In the genomic region with DNA sequence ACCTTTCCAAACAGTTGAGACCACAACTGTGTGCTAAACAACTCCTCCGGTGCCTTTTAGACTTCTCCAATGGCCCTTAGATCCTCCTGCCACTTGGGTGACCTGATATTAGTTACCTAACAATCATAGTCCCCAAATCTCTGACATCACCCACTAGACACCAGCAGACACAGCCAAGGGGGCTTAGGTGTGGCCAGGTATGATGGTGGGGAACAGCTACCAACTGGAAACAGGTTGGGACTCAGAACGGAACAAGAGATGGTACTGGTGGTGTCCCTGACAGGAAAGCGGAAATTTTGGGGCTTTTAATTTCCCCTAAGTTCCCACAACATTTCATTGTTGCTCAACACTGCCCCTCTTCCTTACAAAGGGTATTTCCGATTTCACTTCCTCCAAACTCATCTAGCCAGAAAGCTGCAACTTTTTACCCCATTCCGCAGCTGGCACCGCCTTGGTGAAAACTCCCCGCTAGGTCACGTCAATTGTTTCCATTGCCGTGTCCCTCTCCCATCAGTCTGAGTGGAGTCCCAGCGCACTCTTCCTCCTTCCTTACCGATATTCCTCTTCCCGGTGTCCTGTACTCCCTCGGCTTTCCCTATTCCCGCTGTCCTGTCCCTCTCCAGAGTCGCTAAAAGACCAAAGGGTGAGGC, we compare ENCODE assay signal across 8 mouse cellular contexts. TPM values are rescaled to one million over a fixed set of nuclear protein-coding genes. Genes with fewer than 3 reads are reported as not detected.
A peak's percentile ranks its signal among the peaks of the same experiment; 100 is the strongest.
DNase-seq lines count a peak whose midpoint lies in the region; ATAC-seq and TF ChIP-seq lines count a peak whose summit lies in the region.

No protein-coding gene starts in this region.

- no peaks in the 10 kb centered on the region for H3K27me3 ChIP-seq in C2C12 (ENCODE audit: control insufficient read depth, insufficient read depth, insufficient read length)
- no peaks in the 10 kb centered on the region for H3K27me3 ChIP-seq in forebrain, embryonic 10.5 days (ENCODE audit: poor library complexity, severe bottlenecking)
- peaks cover 12% of the 10 kb centered on the region; the same call in 1 of the 2 replicates for H3K27me3 ChIP-seq in limb, embryonic 10.5 days (ENCODE audit: low read depth, poor library complexity, severe bottlenecking)
- no peaks in the 10 kb centered on the region for H3K27me3 ChIP-seq in midbrain, embryonic 15.5 days (replicated peaks)

- WGBS in forebrain, embryonic 10.5 days: 8% methylated on average over 15 of the region's 15 CpGs
- 9% methylated on average over 15 of the region's 15 CpGs for WGBS in limb, embryonic 10.5 days
- WGBS in midbrain, embryonic 15.5 days: 8% methylated on average over 15 of the region's 15 CpGs

- H3K79me3 ChIP-seq in C2C12 (ENCODE audit: low read depth): peaks cover 34% of the 10 kb centered on the region

- H3K9ac ChIP-seq in midbrain, embryonic 15.5 days: peak overlapping the region; percentile 61

- peak overlapping the region; percentile 97 for H3K4me2 ChIP-seq in midbrain, embryonic 15.5 days

- peaks cover 20% of the 10 kb centered on the region for H3K36me3 ChIP-seq in C2C12 (ENCODE audit: control insufficient read depth, insufficient read depth)
- peaks cover 23% of the 10 kb centered on the region for H3K36me3 ChIP-seq in forebrain, embryonic 10.5 days (replicated peaks)
- peaks cover 19% of the 10 kb centered on the region for H3K36me3 ChIP-seq in limb, embryonic 10.5 days
- no peaks in the 10 kb centered on the region for H3K36me3 ChIP-seq in midbrain, embryonic 15.5 days (replicated peaks)

- peak; percentile 82 for DNase-seq in 416B (ENCODE audit: low read depth)
- DNase-seq in forebrain, embryonic 10.5 days (ENCODE audit: extremely low spot score, low spot score): no peak
- no peak for DNase-seq in limb, embryonic 10.5 days (ENCODE audit: low spot score)
- DNase-seq in thymus, postnatal 25 days: peak; percentile 59
- DNase-seq in ovary, postnatal 14 days (ENCODE audit: low spot score): no peak
- no peak for DNase-seq in layer of hippocampus, adult 11-12 months (ENCODE audit: low spot score)

- no peak; the same call in 1 of the 2 replicates for ATAC-seq in midbrain, embryonic 15.5 days (replicated peaks)

- TF ChIP-seq CTCF in C2C12 (IDR thresholded peaks at IDR 0.05; ENCODE audit: control insufficient read depth, insufficient read depth, insufficient read length): no peak

- H3K4me3 ChIP-seq in C2C12 (ENCODE audit: insufficient read depth, poor library complexity, severe bottlenecking): peak overlapping the region; percentile 29
- H3K4me3 ChIP-seq in forebrain, embryonic 10.5 days: peak overlapping the region; percentile 93
- peak overlapping the region; percentile 73 for H3K4me3 ChIP-seq in limb, embryonic 10.5 days
- peak overlapping the region; percentile 84 for H3K4me3 ChIP-seq in midbrain, embryonic 15.5 days

- H3K4me1 ChIP-seq in forebrain, embryonic 10.5 days: peaks cover 49% of the 10 kb centered on the region
- H3K4me1 ChIP-seq in limb, embryonic 10.5 days: peaks cover 41% of the 10 kb centered on the region
- H3K4me1 ChIP-seq in midbrain, embryonic 15.5 days: peaks cover 41% of the 10 kb centered on the region

- H3K9me3 ChIP-seq in forebrain, embryonic 10.5 days: no peaks in the 10 kb centered on the region
- H3K9me3 ChIP-seq in limb, embryonic 10.5 days (replicated peaks): no peaks in the 10 kb centered on the region
- no peaks in the 10 kb centered on the region for H3K9me3 ChIP-seq in midbrain, embryonic 15.5 days

- H3K79me2 ChIP-seq in C2C12 (ENCODE audit: control insufficient read depth, insufficient read depth): peaks cover 48% of the 10 kb centered on the region

- peak overlapping the region; percentile 76 for H3ac ChIP-seq in C2C12 (ENCODE audit: control insufficient read depth, insufficient read length, low read depth)

- peak overlapping the region; percentile 92 for H3K27ac ChIP-seq in forebrain, embryonic 10.5 days
- H3K27ac ChIP-seq in limb, embryonic 10.5 days: peak overlapping the region; percentile 86
- H3K27ac ChIP-seq in midbrain, embryonic 15.5 days: peak overlapping the region; percentile 82

TF ChIP-seq in C2C12, 6 proteins besides CTCF, POLR2A, EP300 and RAD21:
- TF ChIP-seq CEBPB (IDR thresholded peaks at IDR 0.05; ENCODE audit: low read depth) (no peak), MYOD1 (IDR thresholded peaks at IDR 0.05; ENCODE audit: control insufficient read depth, insufficient read length, low read depth) (no peak), MAX (IDR thresholded peaks at IDR 0.05) (no peak), FOSL1 (IDR thresholded peaks at IDR 0.05; ENCODE audit: insufficient read depth, low read length, poor library complexity, severe bottlenecking) (no peak), USF1 (IDR thresholded peaks at IDR 0.05; ENCODE audit: low read depth) (no peak), MYOG (IDR thresholded peaks at IDR 0.05; ENCODE audit: control insufficient read depth, extremely low read depth, insufficient read length) (no peak)
TF ChIP-seq in C2C12: peak in this region for 0.

RNA-seq across cellular contexts. Expression of a gene that starts 0.7 kb away (rescaled TPM):
- 219 TPM for polyA plus RNA-seq in C2C12 (2012; fragmentation: generic; extraction: Trizol)
- polyA plus RNA-seq in forebrain, embryonic 10.5 days (2016; fragmentation: Nextera tagmentation; extraction: Ambion mirVana): 76.8 and 82.1 TPM in 2 replicates
- polyA plus RNA-seq in limb, embryonic 10.5 days (2016; fragmentation: Nextera tagmentation; extraction: Ambion mirVana): 72.5 and 74.9 TPM in 2 replicates
- 107 and 111 TPM in 2 replicates for polyA plus RNA-seq in midbrain, embryonic 15.5 days (2015; fragmentation: Nextera tagmentation; extraction: Ambion mirVana)

RNA-seq across cellular contexts. Expression of a gene that starts 30.4 kb away (rescaled TPM):
- 7.2 TPM for polyA plus RNA-seq in C2C12 (2012; fragmentation: generic; extraction: Trizol)
- 0.23 and 0.24 TPM in 2 replicates for polyA plus RNA-seq in forebrain, embryonic 10.5 days (2016; fragmentation: Nextera tagmentation; extraction: Ambion mirVana)
- 0.15 and 0.38 TPM in 2 replicates for polyA plus RNA-seq in limb, embryonic 10.5 days (2016; fragmentation: Nextera tagmentation; extraction: Ambion mirVana)
- polyA plus RNA-seq in midbrain, embryonic 15.5 days (2015; fragmentation: Nextera tagmentation; extraction: Ambion mirVana): 0.40 and 0.47 TPM in 2 replicates

RNA-seq across cellular contexts. Expression of a gene that starts 34.4 kb away (rescaled TPM):
- 10.3 TPM for polyA plus RNA-seq in C2C12 (2012; fragmentation: generic; extraction: Trizol)
- polyA plus RNA-seq in forebrain, embryonic 10.5 days (2016; fragmentation: Nextera tagmentation; extraction: Ambion mirVana): 11.1 and 11.4 TPM in 2 replicates
- polyA plus RNA-seq in limb, embryonic 10.5 days (2016; fragmentation: Nextera tagmentation; extraction: Ambion mirVana): 11.4 and 13.0 TPM in 2 replicates
- polyA plus RNA-seq in midbrain, embryonic 15.5 days (2015; fragmentation: Nextera tagmentation; extraction: Ambion mirVana): 16.1 and 16.4 TPM in 2 replicates

RNA-seq across cellular contexts. Expression of a gene that starts 40.2 kb away (rescaled TPM):
- polyA plus RNA-seq in C2C12 (2012; fragmentation: generic; extraction: Trizol): 25.3 TPM
- polyA plus RNA-seq in forebrain, embryonic 10.5 days (2016; fragmentation: Nextera tagmentation; extraction: Ambion mirVana): 21.6 and 24.4 TPM in 2 replicates
- polyA plus RNA-seq in limb, embryonic 10.5 days (2016; fragmentation: Nextera tagmentation; extraction: Ambion mirVana): 16.6 and 17.2 TPM in 2 replicates
- 141 and 149 TPM in 2 replicates for polyA plus RNA-seq in midbrain, embryonic 15.5 days (2015; fragmentation: Nextera tagmentation; extraction: Ambion mirVana)

RNA-seq across cellular contexts. Expression of a gene that starts 49.7 kb away (rescaled TPM):
- 0.13 TPM for polyA plus RNA-seq in C2C12 (2012; fragmentation: generic; extraction: Trizol)
- polyA plus RNA-seq in forebrain, embryonic 10.5 days (2016; fragmentation: Nextera tagmentation; extraction: Ambion mirVana): 0.58 TPM in 1 of 2 replicates, not detected in the other
- 0.97 and 2.1 TPM in 2 replicates for polyA plus RNA-seq in limb, embryonic 10.5 days (2016; fragmentation: Nextera tagmentation; extraction: Ambion mirVana)
- not detected in 2 replicates for polyA plus RNA-seq in midbrain, embryonic 15.5 days (2015; fragmentation: Nextera tagmentation; extraction: Ambion mirVana)

Comparison
In these comparisons a context has a peak if more than half of its experiments do, and no peak if none do; other contexts are left out.
1. DNase-seq: peak in 416B (single experiment) and thymus, postnatal 25 days (single experiment); none in forebrain, embryonic 10.5 days (single experiment), limb, embryonic 10.5 days (single experiment), ovary, postnatal 14 days (single experiment) and layer of hippocampus, adult 11-12 months (single experiment).
2. H3K4me3 ChIP-seq: peak in every context shown above with its lines; median percentile 93 in forebrain, embryonic 10.5 days; 84 in midbrain, embryonic 15.5 days; 73 in limb, embryonic 10.5 days; 29 in C2C12.
3. Peak in every context shown above with its lines, with median percentiles within 50 percentile points of each other: H3K27ac ChIP-seq.